Mouse (Mus musculus): ENCODE results near the gene Bcl2. TPM values are rescaled to one million over a fixed set of nuclear protein-coding genes. Genes with fewer than 3 reads are reported as not detected.
"Not testable (repeated sequence)": the region's sequence is repeated elsewhere in the genome, so short reads cannot be mapped to it uniquely, and the experiment has no call there.

Bcl2 gene
- total RNA-seq, 2 experiments from 2014 or later, result 9.6 to 10.9 TPM

DNA sequence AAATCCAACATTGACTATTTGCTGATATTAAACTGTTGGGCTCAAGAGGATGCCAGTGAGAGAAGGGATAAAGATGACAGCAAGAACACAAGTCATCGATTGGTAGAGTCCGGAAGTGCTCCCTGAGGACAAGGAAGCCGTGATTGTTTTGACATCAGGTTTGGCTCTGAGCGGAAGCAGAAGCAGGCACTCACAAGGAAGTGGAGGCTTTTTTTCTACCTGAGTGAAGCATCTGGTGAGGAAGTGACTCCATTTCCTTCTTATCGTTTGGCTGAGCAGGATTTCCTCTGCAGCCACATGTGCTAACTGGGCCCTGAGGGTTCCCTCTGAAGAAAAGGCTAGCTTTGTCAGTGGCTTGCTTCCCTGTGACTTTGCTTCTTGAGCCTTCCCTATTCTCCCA is 165.0 kb downstream of the Bcl2 start:
- intact Hi-C loops (cut with DNase I), result no loop called here
- no peak for DNase-seq (ENCODE audit: extremely low spot score in 1 of 2, low spot score in 2 of 2)

DNA sequence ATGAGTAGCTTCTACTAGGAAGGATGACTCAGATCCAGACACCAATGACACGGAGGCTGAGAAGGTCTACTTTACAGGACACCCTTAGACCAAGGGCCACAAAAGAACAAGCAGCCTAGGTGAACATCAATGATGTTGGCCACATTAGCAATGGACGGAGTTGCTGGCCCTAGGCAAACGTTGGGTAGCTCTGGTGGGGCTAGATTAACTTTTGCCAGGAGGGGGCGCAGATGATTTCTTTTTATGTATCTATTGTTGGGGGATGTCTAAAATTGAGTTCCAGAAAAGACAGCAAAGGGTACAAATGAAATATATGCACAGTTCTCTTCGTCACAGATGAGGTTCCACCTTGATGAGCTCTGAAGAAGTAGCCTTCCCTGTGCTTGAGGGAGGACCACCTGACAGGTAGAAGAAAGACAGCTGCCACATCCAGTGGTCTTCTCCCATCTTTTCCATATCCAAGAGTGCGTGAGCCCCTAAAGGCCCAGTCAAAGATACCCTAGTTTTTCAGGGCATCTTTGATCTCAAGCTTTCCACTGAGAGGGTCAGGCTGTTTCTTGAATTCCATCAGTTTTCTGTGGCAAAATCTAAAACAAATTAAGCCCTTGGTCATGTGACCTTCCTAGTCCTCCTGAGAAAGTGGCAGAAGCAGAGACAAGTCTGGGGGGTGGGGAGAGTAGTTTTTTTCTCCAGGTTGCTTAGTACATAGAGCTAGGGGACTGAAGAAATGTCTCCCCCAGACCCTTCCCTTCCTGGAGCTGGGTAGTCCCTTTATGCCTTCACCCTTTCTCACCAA is 169.1 kb downstream of the Bcl2 start:
- intact Hi-C loops (cut with DNase I), result loop anchor here (2.0 kb wide), 1 partner anchor 170 kb away; the partner anchor contains the start of gene Bcl2

DNA sequence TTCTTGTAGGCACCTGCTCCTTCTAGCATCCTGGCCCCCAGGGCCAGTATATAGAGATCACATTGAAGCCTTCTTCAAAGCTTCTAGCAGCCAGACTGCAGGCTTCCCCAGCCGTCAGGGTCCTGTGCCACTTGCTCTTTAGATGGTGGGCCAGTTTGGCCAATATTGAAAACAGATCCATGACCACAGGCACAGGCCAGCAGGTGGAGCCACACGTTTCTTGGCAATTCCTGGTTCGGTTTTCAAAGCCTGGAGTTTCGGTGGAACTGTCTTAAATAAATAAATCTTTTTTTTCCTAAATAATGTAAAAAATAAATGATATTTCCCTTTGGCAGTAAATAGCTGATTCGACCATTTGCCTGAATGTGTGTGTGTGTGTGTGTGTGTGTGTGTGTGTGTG is 171.3 kb downstream of the Bcl2 start:
- intact Hi-C loops (cut with DNase I), result no loop called here
- DNase-seq (ENCODE audit: extremely low spot score in 1 of 2, low spot score in 2 of 2), result peak in 1 of 2 experiments; percentile 53

More for the DNA sequence above, 169.1 kb downstream of the Bcl2 start:
- peak in 1 of 2 experiments; percentile 47 for DNase-seq (ENCODE audit: extremely low spot score in 1 of 2, low spot score in 2 of 2)

DNA sequence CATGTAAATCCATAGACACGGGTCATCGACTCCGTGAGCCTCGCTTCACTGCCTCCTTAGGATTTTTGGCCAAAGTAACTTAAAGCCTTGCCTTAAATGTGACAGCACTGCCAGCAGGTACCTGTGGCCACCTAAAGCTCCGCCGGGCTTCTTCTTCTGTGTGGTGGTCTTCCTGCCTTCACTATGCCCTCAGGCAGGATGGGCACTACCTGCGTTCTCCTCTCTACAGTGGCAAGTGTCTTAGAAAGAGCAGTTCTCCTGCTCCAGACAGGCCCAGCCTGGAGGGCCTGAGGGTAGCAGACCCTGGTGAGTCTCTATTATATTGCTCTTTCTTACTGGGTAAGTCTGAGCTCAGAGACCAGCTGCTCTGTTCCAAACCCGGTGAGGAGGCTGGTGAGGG is 172.2 kb downstream of the Bcl2 start:
- intact Hi-C loops (cut with DNase I), result no loop called here
- no peak for DNase-seq (ENCODE audit: extremely low spot score in 1 of 2, low spot score in 2 of 2)

DNA sequence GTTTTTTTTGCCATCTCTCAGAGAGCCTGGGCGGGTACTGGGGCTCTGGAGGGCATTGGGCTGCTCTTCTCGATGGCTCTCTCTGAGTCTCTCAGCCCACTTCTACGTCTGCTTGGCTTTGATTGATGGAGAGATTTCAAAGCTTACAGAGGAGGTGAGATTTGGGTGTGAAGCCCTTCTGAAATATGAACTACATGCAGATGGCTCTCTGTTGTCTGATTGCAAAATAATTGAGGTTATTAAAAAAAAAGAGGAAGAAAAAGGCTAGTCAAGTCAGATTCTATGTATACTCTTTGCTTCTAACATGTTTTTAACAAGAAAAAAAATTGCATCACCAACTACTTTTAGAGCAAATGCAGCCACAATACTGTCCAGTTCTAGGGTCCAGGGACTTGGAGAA is 173.9 kb downstream of the Bcl2 start:
- DNase-seq (ENCODE audit: extremely low spot score in 1 of 2, low spot score in 2 of 2), result no peak
- intact Hi-C loops (cut with DNase I), result no loop called here

DNA sequence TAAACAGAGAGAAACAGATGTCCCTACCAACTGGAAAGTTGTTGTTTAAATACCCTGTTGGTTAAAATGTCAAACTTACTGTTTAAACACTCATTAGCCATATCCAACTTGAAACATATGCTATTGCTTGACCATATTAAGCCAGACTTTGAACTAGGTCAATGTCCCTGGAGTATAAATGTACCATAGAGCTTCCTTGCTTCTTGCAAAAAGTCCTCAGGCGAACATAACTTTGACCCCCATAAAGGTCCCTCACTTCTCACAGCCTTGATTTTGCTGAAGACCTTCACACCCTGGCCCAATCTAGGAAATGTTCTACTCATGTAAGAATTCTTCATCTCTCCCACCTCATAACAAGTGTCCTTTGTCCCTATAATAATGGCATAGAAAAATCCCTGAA is 175.0 kb downstream of the Bcl2 start:
- intact Hi-C loops (cut with DNase I), result no loop called here
- DNase-seq (ENCODE audit: extremely low spot score in 1 of 2, low spot score in 2 of 2), result no peak

DNA sequence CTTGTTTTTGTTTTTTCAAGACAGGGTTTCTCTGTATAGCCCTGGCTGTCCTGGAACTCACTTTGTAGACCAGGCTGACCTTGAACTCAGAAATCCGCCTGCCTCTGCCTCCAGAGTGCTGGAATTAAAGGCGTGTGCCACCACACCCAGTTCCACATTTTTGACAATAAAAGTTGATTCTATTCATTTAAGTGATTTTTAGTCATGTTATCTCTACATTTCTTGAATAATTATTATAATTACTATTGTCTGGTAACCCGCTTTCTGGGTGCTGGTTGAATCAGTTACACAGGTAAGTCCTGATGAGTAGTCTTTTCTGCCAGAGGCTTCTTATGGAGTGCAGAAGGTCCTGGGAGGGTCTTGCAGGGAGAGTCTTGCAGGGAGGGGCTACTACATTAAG is 179.2 kb downstream of the Bcl2 start:
- intact Hi-C loops (cut with DNase I); DNase-seq (ENCODE audit: extremely low spot score in 1 of 2, low spot score in 2 of 2): not testable (repeated sequence)

DNA sequence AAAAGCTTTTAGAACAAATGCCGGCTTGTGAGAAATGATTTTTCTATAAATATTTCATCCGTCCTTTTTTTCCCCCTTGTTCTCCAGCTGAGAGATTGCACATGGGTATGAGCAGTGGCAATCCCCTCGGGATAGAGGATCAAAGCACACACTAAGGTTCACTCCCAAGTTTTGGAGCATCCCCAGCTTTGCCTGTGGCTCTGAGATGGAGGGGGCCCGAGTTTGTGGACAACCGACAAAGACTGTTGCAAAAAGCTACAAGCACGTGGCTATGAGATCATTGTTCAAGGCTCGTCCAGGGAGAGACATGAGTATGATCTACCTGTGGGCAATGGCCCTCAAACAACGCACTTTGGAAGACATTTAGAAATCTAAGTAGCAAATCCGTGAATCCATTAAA is 184.5 kb downstream of the Bcl2 start:
- DNase-seq (ENCODE audit: extremely low spot score in 1 of 2, low spot score in 2 of 2), result no peak
- intact Hi-C loops (cut with DNase I), result no loop called here

DNA sequence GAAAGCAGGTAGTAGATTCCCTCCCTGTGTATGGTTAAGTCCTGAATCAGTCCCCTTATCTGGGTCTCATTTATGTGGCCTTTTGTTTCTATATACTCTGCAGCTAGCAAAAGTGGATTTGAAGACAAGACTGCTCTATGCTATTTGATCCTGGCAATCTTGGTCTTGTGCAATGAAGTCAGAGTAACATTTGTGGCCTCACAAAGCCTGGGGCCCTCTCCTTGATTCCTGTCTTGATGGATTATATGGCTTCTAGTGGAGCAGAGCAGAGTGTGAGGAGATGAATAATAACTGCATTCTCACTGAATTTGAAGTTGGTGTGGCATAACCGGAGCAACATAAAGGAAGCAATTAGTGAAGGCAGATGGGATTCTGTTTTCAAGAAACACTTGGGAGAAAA is 186.5 kb downstream of the Bcl2 start:
- DNase-seq (ENCODE audit: extremely low spot score in 1 of 2, low spot score in 2 of 2), result no peak
- intact Hi-C loops (cut with DNase I), result no loop called here

DNA sequence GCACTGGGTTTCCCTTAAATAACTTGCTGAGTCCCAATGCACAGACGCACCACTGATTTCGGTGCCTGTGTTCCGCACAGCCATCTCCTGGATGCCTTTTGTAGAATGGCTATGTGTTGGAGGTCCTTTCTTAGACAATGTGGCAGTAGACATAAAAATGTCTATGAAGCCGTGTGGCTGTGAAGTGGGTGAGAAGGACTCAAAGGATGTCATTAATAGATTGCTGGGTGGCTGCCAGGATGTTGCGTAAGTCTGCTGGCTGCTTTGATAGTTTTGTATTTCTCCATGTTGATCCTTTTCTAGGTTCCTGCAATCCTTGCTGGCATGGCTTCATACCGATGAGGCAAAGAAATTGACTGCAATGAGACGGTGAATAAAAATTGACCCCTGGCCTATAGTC is 187.3 kb downstream of the Bcl2 start:
- intact Hi-C loops (cut with DNase I), result no loop called here
- DNase-seq (ENCODE audit: extremely low spot score in 1 of 2, low spot score in 2 of 2), result no peak

DNA sequence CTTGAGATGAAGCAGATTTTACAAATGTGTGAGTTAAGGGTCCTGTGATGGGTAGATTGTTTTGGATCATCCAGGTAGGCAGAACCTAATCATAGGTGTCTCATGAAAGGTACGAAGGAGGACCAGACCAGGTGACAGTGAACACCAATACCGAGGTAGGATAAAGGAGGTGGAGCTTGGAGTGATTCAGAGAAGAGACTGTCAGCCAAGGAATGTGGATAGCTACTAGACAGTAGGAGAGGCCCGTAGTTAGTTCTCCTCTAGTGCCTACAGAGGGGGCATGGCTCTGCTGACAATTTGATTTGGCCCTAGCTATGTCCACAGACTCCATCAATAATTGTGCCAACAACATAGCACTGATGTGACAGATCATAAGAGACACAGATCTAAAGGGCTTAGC is 188.0 kb downstream of the Bcl2 start:
- no peak for DNase-seq (ENCODE audit: extremely low spot score in 1 of 2, low spot score in 2 of 2)
- intact Hi-C loops (cut with DNase I), result no loop called here

DNA sequence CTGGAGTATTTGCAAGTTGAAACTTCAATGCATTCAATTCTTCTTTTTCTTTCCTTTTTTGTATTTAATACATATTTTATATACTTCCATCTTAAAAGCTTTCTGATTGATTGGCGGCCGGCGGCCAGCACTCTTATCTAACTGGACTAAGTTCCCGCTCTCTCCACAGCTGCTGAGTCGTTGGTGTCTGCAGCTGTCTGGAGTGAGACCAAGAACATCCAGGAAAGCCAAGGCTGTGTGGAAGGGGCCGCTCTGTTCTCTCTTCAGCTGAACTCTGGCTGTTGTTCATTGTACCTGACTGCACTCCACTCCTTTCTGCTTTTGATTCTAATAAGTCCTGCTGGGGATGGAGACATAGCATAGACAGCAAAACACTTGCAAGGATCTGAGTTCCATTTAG is 190.3 kb downstream of the Bcl2 start:
- intact Hi-C loops (cut with DNase I), result no loop called here
- no peak for DNase-seq (ENCODE audit: extremely low spot score in 1 of 2, low spot score in 2 of 2)

DNA sequence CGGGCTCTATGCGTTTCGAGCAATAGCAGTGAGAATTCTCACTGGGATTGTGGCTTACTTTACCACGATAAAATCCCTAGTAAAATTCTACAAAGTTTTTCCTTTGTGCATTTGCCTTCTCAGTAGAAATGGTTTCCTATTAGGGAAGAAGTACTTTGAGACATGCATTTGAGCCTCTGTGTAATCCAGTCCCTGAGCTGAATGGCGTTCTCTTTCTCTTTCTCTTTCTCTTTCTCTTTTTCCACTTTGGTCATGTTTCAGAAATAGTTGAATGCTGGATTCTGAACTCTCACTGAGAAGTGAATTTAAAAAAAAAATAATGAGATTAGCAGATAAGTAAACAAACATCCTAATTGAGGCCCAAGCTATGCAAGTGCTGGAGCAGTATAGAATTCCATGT is 191.1 kb downstream of the Bcl2 start:
- no peak for DNase-seq (ENCODE audit: extremely low spot score in 1 of 2, low spot score in 2 of 2)
- intact Hi-C loops (cut with DNase I), result no loop called here

DNA sequence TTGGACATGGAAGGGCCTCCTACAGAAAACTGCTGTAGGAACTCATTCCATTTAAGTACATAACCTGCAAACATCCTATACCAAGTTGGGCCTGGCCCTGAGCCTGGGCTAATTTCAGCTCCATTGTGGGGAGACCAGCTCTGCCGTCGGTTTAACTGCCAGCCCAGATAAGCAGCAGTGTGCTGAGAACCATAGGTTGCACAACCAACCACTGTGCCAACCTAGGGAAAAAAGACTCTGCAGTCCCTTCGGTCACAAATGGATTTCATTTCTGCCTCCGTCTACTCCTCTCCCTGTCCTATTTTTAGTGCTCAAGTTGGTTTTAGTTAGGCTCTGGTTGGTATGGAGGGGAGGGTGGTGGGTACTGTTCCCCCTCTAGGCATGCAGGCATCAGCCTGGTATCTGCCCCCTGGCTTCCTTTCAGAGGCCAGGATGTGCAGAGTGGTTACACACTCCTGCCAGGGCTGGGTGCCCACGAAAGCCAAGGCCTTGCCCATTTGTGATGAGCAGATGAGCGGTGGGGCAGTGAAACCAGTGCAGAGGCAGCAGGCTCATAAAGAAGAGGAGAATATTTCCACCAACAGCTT is 196.4 kb downstream of the Bcl2 start:
- intact Hi-C loops (cut with DNase I), result no loop called here
- DNase-seq (ENCODE audit: extremely low spot score in 1 of 2, low spot score in 2 of 2), result no peak

DNA sequence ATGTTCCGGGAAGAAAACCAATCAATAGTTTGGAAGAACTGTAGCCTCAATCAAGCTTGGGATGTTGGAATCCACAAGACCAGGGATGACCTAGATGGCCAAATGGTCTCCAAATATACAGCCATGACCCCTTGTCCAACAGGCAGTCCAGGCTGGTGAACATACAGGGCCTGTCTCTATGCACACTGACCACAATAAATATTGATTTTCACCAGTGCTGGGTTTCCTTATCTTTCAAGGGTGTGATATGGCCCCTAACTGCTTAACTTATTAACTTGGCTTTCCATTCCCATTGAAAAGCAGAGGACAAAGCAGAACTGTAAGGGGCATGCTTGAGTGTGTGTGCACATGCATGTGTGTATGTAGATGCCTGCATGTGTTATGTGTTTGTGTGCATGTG is 197.0 kb downstream of the Bcl2 start:
- intact Hi-C loops (cut with DNase I), result no loop called here
- no peak for DNase-seq (ENCODE audit: extremely low spot score in 1 of 2, low spot score in 2 of 2)

DNA sequence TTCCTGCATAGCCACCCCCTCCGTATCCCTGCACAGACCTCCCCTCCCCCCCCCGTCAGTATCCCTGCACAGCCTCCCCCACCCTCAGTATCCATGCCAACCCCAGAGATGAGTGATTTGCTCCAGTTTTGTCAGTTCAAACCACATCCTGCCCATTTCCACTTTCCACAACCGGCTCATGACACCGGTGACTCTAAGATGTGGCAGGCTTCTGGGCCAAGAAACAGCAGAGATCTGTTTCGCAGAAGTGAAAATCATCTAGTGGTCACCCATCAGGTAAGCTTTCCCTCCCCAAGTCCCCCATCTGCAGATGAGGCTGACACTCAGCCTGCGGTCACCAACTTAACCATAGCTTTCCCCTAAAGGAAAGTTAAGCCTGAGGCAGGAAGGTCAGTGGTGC is 198.5 kb downstream of the Bcl2 start:
- DNase-seq (ENCODE audit: extremely low spot score in 1 of 2, low spot score in 2 of 2), result no peak
- intact Hi-C loops (cut with DNase I), result no loop called here

DNA sequence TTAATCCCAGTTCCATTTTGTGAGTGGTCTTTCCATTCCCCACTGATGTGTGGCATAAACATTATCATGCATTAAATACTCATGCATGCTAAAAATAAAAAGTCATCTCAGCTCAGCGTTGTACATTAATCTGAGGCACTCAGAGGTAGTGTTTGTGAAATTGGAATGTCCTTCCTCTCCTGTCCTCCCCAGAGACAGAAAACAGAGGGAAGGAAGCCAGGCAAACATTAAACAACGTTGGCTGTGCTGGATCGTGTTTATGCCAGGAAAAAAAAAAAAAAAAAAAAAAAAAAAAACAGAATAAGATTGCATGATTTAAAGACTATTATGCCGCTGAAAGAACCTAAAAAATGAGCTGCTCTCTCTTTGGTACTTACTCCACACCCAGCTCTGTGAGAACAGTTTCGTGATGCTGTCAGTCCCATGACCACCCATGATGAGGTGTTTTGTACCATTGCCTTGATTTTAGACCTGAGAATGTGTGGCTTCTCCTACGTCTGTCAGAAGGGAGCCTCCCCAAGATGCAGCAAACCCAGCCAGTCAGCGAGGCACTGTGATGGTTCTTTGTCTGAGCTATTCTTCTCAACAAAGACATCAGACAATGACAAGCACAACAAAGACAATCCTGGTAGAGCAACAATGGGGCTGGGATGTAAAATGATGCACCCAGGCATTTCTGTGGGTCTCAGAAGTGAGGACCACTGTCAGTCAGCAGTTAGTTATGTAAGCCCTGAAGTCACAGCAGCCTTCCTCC is 200.0 kb downstream of the Bcl2 start:
- no peak for DNase-seq (ENCODE audit: extremely low spot score in 1 of 2, low spot score in 2 of 2)
- intact Hi-C loops (cut with DNase I), result no loop called here

DNA sequence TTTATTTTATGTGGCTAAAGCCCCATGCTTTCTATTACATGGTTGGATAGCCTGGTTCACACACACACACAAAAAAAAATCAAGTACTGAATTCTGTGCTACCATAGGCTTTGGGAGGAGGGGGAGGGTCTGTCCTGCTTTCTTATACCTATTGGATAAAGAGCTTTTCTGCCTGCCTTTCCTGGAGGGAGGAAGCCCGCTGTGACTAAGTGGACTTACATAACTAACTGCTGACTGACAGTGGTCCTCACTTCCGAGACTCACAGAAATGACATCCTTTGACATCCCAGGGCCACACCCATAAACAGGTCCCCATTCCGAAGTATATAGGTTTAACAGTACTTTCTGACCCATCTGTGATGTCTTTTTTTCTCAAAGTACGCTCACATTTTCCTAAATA is 200.6 kb downstream of the Bcl2 start:
- no peak for DNase-seq (ENCODE audit: extremely low spot score in 1 of 2, low spot score in 2 of 2)
- intact Hi-C loops (cut with DNase I), result no loop called here

DNA sequence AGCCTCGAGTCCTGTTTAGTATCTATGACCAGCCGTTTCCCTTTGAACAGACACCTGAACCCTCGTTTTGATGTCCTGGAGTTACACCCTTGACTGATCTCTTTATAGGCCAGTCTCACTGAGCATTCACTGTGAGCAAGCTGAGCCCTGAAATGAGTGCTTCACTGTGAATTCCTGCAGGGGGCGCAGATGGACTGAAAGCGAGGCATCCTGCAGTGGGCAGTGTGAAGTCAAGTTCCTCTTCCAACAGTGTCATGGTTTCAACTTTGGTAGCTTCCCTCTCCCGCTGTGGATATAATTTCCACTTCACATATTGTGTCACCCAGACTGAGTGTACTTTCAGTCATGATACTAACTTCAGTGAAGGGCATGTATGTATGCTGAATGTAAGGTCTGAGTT is 202.5 kb downstream of the Bcl2 start:
- intact Hi-C loops (cut with DNase I), result loop anchor here (1.0 kb wide), 1 partner anchor 206 kb away; no protein-coding TSS in a partner anchor
- peak; percentile 67 to 79 for DNase-seq (ENCODE audit: extremely low spot score in 1 of 2, low spot score in 2 of 2)

DNA sequence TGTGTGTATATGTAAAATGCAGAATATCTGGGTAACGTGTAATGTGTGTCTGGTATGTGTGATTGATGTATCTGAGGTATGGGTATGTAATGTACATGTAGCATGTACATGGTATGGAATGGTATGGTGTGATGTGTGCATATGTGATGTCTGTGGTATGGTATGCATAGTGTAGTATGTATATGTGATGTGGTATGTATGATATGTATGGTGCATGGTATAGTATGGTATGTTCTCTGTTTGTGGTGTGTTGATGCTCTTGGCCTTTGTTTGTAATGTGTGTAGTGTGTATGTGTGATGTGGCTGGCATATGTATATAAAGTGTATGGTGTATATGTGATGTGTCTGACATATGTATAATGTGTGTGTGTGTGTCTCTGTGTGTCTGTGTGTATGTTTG is 206.5 kb downstream of the Bcl2 start:
- DNase-seq (ENCODE audit: extremely low spot score in 1 of 2, low spot score in 2 of 2), result no peak
- intact Hi-C loops (cut with DNase I), result no loop called here
